Mouse (Mus musculus) testis, postnatal 10 days (tissue): ENCODE data around the gene Ptprd.
A peak's percentile ranks its signal among the peaks of the same experiment; 100 is the strongest.
"Not testable (repeated sequence)": the region's sequence is repeated elsewhere in the genome, so short reads cannot be mapped to it uniquely, and the experiment has no call there.

ENCODE experiments used
- DNase-seq: peaks from one replicate; pipeline ENCODE4 v3.0.0; 2021; ENCODE audit warnings: low spot score

Gene Ptprd

DNA sequence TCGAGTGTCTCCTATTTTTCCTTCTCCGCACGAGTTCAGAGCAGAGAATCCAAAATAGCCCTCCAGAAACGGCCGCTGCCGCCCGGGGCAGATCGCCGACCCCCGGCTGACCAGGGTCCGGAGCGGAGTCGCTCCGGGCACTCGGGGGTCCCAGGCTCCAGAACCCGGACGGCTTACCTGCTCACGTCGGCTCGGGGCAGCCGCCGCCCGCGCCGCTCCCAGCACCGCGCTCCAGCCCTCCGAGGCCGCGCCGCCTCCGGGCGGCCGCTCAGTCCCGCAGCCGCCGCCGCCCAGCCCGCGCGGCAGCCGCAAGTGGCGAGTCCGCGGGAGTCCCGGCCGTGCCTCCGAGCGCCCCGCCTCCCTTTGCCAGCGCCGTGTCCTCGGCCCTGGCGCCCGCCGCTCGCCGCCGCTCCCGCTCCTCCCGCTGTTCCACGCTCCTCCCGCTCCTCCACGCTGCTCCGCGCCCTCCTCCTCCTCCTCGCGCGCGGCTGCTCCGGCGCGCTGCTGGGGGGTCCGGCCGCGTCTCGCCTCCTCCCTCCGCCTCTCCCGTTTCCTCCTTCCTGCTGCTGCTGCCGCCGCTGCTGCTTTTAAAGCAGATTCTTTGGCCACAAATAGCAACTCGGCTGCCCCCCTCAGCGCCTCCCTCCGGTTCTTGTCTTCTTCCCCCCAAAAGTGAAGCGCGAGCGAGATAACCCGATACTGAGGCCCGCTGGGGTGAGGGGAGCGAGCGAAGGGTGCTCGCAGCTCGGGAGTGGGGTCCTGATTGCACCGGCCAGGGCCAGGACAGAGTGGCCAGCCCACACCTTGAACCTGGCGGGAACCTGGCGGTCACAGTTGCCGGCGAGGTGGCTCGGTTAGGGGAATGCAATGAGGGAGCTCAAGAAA lies 1762.1 kb downstream of the Ptprd start:
- peak; percentile 82 for DNase-seq

DNA sequence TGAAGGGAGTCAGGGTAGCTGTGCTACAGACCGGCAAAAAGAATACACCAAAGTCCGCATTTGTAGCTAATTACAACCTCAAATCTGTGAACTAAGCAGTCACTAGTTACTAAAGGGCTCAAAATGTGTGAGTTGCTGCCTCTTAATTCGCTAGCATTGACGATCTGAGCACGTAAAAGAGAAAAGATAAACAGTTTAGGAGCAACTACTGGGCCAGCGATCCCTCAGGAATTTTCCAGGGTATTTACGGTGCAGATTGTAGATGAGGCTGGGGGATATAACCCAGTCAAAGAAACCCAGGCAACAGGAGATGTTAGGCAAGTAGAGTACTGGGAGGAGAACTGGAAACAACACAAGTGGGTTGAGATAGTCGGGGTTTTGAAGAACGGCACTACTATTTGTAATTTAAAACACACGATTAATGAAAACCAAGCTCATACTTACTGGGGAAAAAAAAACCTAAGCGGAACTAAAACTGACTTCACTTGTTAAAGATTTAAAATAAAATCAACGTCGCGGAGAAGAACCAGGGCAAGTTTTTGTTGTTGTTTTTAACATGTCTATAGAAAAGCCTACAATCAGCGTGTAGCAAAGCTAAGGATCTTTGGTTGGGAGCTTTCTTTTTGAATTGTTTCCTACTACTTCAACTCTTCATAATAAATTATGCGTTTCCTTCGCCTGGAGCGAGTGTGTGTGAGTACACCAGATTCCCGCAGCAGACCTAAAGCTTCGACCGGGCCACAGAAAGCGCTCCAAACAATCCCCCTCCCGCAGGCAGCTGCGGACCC lies 1762.9 kb downstream of the Ptprd start:
- DNase-seq, result no peak

DNA sequence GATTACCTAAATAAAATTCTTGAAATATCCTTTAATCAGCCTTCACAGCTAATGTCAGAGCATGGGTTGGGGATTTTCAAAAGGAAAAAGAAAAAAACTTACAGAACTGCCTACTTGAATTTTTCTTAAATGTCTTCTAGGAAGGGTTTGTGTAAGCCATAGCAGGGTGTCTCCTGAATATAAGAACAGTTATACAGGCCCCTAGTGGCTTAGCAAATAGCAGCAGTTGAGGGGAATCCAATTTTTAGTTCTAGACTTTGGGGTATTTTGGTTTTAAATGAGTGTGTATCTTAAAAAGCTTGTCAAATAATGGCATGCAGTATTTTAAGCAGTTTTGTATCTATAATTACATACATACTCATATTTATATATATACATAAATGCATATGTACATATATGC lies 1764.4 kb downstream of the Ptprd start:
- DNase-seq, result no peak

DNA sequence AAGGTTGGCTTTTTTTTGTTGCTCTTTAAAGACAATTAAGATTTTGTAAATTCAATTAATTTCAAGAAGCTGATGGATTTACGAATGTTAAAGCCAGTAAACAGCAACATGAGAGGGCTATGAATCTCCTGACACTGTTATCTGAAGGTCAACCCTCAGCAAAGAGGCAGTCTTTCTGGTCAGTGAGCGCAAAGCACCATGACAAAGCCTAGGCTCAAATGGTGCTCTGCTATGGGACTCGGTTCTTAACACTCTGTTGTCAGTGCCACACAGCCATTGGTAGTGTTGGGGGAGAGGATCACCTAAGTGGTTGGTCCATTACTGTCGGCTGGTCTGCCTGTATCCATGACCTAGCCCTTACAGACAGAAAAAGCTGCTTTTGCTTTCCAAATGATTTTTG lies 1767.0 kb downstream of the Ptprd start:
- DNase-seq, result no peak

DNA sequence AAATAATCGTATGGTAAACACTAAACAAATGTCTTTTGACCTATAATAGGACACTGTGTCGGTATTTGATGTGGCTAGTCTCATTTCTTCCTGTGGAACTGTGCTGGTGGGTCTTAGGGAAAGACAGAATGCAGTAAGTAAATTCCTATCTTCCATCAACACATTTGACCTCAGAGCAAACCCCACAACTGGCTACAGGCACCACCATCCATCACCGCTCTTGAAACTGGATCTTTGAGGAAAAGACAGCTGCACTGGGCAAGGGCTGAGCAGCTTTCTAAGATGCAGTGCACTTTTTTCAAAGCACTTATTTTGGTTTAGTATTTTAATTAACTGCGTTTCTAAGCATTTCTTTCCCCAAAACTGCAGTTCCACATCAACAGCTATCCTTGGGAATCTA lies 1768.2 kb downstream of the Ptprd start:
- DNase-seq, result no peak

DNA sequence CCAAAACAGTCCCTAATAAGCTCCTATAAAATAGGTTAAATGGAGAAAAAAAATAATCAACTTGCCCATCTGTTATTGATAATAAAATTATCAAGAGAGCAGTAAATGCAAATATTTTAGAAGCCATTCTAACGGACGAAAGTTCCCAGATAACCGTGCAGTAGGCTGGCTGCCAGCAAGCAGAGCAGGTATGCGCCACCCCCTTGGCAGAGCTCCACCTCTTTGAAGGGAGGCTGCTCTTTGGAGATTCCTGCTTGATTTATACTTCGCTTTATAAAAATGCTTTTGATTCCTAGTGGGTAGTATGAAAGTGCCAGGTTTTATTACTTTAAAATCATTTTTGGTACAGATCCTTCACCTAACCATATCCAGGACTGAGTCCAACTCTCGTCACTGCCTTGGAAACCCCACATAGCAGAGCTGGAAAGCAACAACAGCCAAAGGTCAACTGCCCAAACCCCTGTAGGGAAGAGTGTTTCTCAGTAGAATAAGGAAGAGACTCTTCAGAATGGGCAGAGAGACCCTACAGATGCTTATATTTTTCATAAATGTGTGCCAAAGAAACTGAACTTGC lies 1770.9 kb downstream of the Ptprd start:
- DNase-seq, result peak; percentile 66

DNA sequence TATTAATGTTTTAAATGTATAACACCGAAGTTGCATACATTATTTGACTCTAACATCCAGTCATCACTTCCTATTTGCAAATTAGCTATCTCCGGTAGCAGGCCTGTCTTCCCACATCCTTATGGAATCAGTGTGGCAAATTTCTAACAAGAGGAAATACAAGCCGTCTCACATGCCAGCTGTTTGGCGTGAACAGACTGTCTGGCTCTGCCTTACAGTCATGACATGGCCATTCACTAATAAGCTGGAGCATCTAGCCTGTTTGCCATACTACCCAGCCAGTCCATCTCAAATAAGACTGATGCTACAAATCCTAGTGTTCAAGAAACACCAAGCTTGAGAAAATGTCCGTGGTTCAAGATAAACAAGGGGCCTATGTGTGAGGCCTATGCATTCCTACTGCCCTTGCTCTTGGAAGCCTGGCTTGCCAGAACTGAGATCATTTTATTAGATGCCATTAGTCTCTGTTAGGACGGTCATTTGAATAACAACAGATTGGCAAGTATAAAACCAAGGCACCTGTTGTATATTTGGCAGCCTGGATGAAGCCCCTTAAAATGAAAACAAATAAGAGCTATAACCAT lies 1773.2 kb downstream of the Ptprd start:
- DNase-seq, result no peak

DNA sequence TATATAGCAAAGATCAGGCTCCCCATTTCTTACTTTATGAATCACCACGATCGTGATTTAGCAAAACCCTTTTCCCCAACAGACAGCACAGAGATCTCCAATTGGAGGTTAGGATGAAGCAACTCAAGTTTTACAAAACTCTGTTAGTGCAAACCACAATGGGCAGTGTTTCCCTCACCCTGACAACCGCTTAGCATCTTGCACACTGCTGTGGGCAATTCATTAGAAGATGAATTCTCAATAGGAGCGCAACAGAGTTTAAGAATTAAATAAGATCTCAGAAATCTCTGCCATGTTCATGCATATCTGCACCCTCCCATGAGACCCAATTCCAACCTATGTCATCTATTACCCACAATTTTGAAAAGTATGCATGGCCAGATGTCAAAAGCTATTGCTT lies 1773.7 kb downstream of the Ptprd start:
- DNase-seq, result no peak

DNA sequence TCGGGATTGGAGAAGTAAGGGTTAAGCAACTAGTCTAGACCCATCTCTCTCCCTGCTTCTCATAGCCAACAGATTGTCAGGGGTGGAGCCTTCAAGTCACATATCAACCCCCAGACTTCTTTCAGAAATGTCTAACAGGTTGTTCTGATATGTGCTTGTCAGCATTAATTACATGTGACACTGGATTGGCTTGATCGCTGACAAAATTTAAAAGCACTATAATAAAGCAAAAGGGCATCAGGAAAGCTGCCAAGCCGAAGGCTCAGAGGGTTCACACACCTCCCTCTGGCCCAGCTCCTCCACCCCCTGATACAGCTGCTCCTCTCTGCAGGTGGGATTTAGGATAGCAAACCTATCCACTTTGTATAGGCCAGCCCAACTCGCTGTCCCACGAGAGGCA lies 1775.8 kb downstream of the Ptprd start:
- DNase-seq, result no peak

DNA sequence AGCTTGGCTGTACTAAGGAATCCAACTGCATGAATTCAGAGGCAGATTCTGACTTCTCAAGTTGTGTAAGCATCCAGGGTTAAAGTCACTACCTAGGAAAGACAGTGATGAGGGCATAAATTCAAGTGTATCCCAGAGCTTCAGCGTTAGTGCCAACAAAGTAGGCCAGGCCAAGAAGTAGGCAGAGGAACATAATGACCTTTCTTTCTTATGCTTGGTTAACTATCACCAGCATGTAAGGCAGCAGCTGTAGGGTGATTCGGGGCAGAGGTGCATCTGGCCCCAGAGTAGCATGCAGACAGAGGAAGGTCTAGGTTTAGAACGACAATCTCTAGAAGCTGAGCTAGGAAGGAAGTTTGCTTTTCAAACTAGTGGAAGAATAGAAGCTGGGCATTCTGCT lies 1782.0 kb downstream of the Ptprd start:
- DNase-seq, result no peak

DNA sequence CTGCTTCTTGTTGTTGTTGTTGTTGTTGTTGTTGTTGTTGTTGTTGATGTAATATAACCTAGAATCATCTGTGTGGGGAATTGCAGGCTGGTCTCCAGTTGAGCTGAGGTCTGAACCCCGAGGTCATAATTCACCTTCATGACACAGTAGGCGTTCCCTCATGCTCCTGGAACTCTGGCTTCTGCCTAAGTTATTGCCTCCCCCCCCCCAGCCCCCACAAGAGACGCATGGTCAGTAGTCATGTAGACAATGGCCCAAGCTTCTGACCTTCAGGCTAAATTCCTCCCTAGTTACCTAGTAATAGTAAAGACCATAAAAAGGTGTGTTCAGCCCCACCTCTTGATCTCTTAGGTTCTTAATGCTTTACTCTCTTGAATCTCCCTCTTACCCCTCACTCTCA lies 1784.7 kb downstream of the Ptprd start:
- DNase-seq, result not testable (repeated sequence)

DNA sequence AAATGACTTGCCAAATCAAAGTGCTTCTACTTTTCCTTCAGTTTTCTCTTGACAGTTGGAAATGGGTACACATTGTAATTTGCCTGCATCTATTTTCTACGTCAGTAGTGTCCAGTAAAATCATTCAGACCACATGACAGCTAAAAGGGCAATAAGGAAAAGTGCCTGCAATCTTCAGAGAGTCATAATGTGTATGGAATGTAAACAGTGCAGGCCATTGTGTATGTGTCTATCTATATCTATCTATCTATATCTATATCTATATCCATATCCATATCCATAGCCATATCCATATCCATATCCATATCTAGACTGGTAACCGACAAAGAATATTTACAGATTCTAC lies 1786.6 kb downstream of the Ptprd start:
- no peak for DNase-seq

DNA sequence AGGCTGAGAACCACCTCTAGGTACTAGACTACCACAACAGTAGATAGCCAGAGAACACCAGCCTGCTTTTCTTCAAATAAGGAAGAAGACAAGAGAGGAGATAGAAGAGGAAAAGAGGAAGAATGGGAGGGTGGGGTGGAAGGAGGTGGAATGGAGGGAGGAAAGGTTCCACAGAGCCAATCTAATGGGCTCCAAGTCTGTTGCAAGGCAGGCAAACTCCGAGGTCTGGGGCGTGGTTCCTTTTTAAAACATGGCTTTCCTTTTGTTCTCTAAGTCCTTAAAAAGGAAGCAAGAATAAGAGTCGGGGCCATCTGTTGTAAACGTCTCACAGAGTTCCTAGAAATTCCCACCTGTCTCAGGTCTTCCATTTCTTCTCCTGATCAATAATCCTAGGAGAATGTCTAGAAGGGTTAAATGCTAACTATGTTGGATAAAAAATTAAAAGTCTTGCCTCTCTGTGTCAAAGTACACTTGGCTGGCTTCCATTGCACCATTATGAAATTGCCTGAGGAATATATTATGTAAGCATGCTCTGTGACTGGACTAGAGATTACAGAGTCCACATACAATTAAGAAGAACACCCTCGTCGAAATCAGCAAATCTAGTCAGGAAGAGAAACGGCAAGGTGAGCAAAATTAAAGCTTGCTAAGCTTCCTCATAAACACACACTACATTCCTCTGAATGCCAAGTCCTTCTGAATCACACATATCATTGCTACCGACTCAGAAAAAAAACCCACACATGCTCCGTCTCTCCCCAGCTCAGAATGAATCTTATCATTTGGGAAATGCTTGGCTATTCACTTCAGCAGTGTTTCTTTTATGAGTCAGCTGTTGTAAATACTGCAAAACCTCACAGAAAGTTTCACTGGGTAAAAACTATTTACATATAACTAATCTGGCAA lies 1787.2 kb downstream of the Ptprd start:
- no peak for DNase-seq

DNA sequence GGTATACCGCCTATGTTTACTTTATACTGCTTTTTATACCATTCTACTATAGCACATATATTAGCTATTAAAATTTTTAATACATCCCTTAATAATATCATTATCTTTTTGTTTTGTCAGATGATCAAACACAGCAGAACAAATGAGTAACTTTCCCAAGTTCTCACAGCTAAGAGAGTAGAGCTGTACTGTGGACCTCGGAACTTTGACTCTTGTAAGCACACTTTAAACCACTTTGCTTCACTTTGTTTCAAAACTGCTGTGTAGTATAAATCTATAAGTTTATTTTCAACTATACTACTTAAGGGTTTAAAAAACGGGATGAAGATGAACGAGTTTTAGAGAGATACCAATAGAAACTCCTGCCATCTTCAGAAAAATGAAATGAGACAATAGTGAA lies 1789.6 kb downstream of the Ptprd start:
- no peak for DNase-seq

DNA sequence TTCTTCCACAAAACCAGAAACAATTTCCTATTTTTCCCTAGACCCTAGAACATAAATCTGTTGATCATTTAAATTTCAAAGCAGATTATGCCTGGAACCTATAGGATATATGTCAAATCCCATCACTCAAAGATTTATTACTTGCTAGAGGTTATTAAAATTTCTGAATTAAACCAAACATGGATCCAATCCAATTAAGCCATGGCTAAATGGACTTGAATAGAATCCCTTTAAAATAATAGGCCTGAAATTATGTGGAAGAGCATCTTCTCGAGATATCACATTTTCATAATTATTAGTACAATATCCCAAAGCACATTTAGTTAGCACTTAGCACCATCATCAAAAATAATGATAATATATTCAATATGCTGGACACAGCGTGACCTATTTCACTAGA lies 1792.1 kb downstream of the Ptprd start:
- no peak for DNase-seq

DNA sequence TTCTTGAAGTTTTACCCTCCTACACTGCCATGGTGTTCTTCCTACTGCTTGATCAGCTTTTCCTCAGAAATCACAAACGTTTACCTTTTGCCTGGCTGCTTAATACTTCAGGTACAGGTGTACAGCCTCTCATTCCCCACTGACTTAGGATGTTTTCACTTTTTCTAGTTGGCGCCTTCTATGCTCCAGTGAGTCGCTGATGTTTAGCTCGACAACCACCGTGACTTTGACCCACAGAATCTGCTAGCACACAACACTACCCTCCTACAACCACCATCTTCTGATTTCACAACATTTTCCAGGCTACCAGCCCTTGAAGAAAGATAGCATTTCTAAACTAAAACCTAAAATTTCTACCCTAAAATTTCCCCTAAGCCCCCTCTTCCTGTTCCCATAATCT lies 1794.1 kb downstream of the Ptprd start:
- DNase-seq, result no peak

DNA sequence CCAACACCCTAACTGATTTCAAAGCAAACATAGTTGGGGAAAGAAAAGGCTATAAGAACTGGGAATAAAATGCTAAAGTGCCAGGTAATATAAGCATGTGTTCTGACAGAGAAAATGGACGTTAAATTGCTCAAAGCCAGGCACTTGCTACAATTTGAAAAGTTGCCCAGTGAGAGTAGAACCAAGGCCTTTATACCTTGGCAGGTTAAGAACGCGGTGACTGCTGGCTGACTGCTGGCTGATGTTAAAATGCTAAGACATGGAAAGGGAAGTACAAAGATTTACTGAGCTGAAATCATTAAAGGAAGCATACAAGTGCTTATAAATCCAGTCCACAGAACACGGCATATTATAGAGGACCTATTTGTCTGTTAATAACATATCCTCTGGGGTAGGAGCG lies 1796.1 kb downstream of the Ptprd start:
- no peak for DNase-seq

DNA sequence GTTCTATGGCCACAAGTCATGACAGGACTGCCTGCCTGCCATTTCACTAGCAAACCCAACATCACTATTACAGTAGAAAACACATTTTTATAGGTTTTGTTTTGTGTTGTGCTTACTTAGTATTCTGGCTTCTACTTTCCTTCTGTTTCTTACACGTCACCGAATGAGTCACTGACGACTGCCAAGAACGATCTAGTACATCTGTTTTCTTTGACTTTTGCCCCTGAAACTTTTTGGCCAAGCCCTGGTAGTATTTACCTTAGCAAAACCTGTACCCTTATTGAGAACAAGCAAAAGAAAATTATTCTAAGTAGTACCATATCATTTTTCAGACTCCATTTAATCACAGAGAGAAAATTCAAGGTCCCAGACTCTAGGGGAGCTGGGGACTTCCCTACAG lies 1797.2 kb downstream of the Ptprd start:
- no peak for DNase-seq

DNA sequence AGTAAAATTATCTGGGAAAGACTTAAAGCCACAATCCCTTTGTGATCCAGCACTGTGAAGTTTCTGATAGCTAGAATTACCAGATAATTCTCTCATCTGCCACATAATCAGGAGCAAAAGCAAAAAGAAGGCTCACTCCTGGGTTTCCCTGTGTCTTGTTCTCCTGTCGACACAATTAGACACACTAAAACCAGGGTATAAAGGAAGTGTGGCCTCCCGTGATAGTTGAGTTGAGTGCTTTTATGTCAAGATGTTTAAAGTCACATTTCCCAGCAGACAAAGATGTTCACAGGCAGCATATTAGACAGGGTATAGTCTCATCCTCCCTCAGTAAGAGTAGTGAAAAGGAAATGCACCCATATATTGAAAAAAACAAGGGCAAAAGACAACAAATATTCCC lies 1801.7 kb downstream of the Ptprd start:
- no peak for DNase-seq

DNA sequence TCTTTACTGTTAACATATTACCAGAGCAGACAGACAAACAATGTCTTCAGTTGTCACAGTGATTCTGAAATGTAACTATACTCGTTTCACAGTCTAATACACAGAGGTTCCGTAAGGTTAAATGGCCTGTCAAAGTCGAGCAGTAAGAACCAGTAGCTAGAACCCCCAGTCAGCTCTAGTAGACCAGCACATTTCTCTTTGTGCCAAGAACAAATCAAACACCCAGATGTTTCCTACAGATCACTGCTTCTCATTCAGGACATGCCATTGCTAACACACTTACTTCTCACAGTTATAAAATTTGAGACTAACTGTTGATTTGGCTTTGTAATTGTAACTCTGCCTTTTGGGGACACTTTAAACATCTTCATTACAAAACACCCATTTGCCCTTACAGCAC lies 1802.6 kb downstream of the Ptprd start:
- DNase-seq, result no peak

DNA sequence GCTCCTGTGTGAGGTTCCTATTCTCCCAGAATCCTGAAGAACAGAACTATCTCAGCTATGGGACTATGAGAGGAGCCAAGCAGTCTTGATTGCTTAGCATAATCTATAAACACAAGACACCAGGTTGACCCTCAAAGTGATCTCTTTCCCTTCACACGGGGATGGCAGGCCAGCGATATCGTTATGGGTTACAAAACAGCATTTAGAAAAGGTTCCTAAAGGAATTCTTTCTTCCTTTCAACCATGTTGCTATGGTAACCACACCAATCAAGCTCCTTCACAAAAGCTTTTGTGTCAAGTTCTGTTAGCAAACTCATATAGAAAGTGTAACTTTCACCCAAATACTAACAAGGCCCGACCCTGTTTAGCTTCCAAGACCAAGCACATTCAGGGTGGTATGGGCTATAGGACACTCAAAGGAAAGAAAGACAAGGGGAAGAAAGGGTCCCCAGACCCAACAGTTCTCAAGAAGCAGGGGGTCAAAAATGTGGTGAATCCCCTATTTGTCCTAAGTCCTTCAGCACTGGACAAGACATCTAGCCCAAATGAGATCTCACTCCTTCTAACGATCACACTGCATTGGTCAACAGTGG lies 1805.8 kb downstream of the Ptprd start:
- DNase-seq, result no peak
